Mouse (Mus musculus) hematopoietic stem cell, adult 5-6 weeks (primary cell): ENCODE results near the gene Arel1. TPM values are rescaled to one million over a fixed set of nuclear protein-coding genes. Genes with fewer than 3 reads are reported as not detected.

Experiments
- ATAC-seq, 2 experiments: fragments of 125-278 bp in 1 of 2; replicated peaks in 1 of 2; 2 replicates each; pipeline ENCODE4 v1.8.0; 2016 to 2017; ENCODE audit warnings: inconsistent platforms in 2 of 2, mild to moderate bottlenecking in 2 of 2, moderate number of reproducible peaks in 2 of 2, low read depth in 1 of 2, moderate TSS enrichment in 1 of 2; ENCODE audit not compliant: low FRiP score in 2 of 2, poor library complexity in 2 of 2, severe bottlenecking in 2 of 2, insufficient read depth in 1 of 2, low TSS enrichment in 1 of 2
- total RNA-seq: library from RNA; stranded (forward); fragments of 172-1452, 232-1000 nt; gene quantifications from 2 replicates; pipeline ENCODE4 v1.2.3, GENCODE M21; 2017

The Arel1 gene
- total RNA-seq, 1 experiment from 2014 or later, result 27.6 TPM

- no peak for ATAC-seq
These were observed 48.8 kb downstream of the Arel1 start for GRCm38 (mm10) chr12:84921881-84922419.

DNA sequence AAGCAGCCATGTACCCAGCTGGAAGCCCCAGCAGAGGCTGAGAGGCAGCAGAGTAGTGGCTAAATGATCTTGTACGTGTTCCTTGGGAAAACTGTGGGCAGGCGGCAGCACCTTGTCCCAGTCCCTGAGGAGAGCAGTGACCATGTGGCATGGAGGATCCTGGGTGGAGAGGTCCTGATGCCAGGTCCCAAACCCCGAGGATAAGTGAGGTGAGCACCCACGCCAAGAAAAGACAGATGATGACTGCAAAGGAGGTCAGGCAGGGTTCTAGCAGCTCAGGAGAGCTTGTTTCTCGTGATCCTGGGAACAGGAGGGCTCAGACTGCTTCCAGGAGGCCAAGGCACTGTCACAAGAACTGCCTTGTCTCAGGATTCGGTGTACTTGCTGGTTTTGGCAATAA is 51.9 kb downstream of the Arel1 start:
- ATAC-seq, result no peak

DNA sequence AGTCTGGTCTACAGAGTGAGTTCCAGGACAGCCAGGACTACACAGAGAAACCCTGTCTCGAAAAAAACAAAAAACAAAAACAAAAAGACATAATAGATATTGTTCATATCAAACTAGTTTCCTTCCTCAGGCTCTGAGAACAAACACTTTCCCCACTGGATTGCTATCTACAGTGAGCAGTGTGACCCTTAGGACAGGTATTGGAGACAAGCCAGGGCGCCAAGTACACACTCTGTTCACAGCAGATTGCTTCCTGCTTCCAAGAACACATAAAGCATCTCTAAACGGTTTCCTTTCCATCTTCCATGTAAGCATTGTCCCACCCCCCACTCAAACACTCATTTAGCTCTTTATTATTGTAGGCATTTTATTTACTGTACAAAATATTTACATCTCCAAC is 52.9 kb downstream of the Arel1 start:
- no peak for ATAC-seq

GRCm38 (mm10) chr12:84914959-84915358 is 55.7 kb downstream of the Arel1 start:
- no peak for ATAC-seq

DNA sequence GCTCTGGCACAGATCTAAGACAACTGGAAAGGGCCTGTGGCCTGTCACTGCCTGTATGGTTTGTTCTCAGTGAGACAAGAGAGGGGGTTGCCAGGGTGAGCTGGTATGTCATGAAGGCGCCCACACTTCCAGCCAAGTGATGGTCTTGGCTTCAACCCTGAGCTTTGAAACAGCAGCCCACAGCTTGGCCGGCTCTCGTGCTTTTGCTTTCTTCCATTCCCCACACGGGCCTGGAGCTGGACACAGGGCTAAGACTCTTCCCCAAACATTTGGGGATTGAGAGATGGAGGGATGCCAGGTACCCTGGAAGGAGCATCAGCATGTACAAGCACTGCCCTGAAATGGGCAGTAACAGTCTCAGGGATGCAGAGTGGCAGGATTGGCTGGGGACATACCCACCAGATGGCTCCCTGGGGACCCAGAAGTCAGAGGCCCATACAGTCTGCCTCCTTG is 58.0 kb downstream of the Arel1 start:
- no peak for ATAC-seq

GRCm38 (mm10) chr12:84911640-84912039 is 59.1 kb downstream of the Arel1 start:
- ATAC-seq, result no peak

DNA sequence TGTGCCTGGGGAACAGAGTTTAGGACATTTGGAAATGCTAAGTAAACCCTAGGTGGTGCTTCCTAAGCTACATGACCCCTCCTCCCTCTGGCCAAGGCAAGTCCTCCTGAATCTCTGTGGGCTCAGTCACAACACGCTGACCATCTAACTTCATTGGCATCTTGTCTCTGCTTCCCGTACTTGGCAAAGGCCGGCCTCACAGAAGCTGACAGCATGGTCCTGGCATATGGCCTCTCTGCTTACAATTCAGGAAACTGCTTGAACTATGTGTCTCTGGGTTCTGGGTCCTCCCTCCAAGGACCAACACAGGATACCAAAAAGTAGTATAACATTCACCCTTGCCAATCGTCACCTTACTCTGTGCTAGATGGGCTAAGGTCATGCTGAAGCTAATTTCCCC is 60.6 kb downstream of the Arel1 start:
- no peak for ATAC-seq

DNA sequence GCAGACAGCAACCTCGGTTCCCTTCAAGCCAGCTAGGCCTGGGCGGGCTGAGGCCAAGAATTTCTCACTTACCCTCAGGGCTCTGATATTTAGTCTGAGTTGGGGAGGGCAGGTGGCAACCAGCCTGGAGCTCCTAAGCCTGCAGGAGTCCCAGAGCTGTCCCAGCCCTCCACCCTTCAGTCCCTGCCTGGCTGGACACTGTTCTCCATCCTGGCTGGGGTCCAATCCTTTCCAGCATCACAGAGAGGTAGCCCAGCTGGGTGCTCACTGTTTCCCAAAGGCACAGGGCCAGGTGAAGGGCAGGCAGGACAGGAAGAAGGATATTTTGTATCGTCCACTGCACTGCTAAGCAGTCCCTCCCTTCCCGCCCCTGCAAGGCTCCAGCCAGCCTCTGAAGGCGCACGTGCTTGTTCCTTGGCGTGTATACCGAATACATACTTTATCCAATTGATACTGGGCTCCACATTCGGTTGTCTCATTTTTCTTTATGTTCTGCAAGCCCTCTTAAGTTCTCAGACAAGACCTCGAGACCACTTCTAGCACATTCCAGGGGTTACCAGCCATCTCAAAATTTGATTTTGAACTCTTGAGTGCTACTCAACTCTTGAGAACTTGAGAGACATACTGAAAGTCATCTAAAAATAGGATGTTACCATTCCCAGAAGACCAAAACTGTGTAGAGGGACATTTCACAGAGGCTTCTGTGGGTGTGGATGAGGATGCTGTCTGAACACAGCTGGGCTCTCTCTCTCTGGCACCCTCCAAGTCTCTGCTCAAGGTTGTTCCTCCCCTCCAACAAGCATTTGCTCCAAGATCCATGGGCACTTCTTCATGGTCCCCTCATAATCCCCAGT is 62.8 kb downstream of the Arel1 start:
- ATAC-seq, result no peak

GRCm38 (mm10) chr12:84907024-84907626 is 63.6 kb downstream of the Arel1 start:
- ATAC-seq, result no peak

GRCm38 (mm10) chr12:84904399-84904798 is 66.3 kb downstream of the Arel1 start:
- ATAC-seq, result no peak

DNA sequence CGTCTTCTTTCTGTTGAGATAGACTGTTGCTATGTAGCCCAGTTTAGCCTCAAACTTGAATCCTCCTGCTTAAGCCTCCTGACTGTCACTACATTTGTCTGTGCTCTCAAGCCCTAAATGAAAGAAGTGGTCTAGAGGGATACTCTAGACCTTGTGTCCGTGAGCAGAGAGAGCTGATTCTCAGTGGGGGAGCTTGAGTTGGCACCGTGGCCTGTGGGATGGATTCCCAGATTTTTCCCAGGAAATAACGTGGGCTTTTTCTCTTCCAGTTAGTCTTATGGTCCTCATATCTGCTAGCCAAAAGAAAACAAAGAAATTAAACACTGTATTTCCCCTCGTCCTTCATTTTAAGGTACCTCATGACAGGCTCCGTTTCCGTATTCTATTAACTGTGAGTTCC is 70.4 kb downstream of the Arel1 start:
- no peak for ATAC-seq

GRCm38 (mm10) chr12:84897322-84897721 is 73.4 kb downstream of the Arel1 start:
- no peak for ATAC-seq

DNA sequence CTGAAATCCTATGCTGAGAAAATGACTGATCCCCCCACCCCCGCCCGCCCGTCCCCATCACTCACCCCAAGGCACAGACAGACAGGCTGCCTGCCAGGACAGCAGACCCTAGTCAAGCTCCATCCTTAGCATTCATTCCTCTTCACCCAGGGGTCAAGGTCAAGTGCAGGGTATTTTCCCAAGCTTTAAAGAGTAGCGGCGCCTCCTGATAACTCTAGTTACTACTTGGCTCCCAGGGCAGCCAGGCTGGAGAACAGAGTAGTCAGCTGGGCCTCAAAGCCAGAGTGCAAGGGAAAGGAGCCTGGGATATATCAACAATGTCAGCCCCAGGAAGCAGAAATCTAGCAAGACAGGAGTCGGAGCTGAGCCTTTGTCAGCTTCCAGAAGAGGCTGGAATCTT is 74.5 kb downstream of the Arel1 start:
- ATAC-seq, result no peak

- no peak for ATAC-seq
These were observed 76.8 kb downstream of the Arel1 start for GRCm38 (mm10) chr12:84893648-84894628.

DNA sequence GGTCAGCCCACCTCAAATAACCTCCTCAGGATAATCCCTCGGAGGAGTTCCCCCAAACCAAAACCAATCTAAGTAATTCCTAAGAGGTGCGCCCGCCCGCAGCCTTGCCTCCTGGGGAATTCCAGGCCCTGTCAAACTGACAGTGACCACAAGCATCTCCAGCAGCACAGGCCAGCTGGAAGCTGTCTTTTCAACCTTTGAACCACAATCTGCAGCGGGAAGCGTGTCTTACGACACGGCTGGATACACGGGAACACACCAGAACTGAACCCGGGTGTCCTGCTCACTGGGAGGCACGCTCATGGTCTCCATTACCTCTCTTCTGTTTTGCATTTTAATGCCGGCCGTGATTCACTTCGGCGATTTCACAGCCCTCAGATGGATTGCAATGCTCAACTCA is 80.4 kb downstream of the Arel1 start:
- no peak for ATAC-seq

GRCm38 (mm10) chr12:84885107-84885876 is 85.4 kb downstream of the Arel1 start:
- no peak for ATAC-seq
